Mouse (Mus musculus) embryonic facial prominence, embryonic 13.5 days (tissue): ENCODE measurements around the gene Hoxb13. TPM values are rescaled to one million over a fixed set of nuclear protein-coding genes. Genes with fewer than 3 reads are reported as not detected.

Source experiments
- ATAC-seq: fragments of 200-750 bp; cut with Nextera tagmentation; 2 replicates; pipeline ENCODE4 v1.8.0; 2017; ENCODE audit warnings: low read depth; ENCODE audit not compliant: insufficient number of reproducible peaks, insufficient read depth, low FRiP score, low TSS enrichment
- H3K27ac ChIP-seq: fragments of 300-500 bp; sonication (generic); 2 replicates; pipeline ENCODE4 v1.5.1; 2015; ENCODE audit warnings: moderate library complexity, mild to moderate bottlenecking, inconsistent platforms
- H3K27me3 ChIP-seq: fragments of 300-500 bp; sonication (generic); 2 replicates; pipeline ENCODE4 v1.6.1; 2015; ENCODE audit warnings: mild to moderate bottlenecking, inconsistent platforms
- H3K36me3 ChIP-seq: fragments of 300-500 bp; sonication (generic); 2 replicates; pipeline ENCODE4 v1.6.1; 2015; ENCODE audit warnings: mild to moderate bottlenecking, inconsistent platforms
- H3K4me1 ChIP-seq: fragments of 300-500 bp; sonication (generic); 2 replicates; pipeline ENCODE4 v1.6.1; 2015; ENCODE audit warnings: inconsistent platforms
- H3K4me2 ChIP-seq: fragments of 300-500 bp; sonication (generic); 2 replicates; pipeline ENCODE4 v1.6.1; 2015; ENCODE audit warnings: moderate library complexity, mild to moderate bottlenecking, inconsistent platforms
- H3K4me3 ChIP-seq: fragments of 300-500 bp; sonication (generic); 2 replicates; pipeline ENCODE4 v1.5.1; 2015; ENCODE audit warnings: mild to moderate bottlenecking, inconsistent platforms
- H3K9ac ChIP-seq: fragments of 300-500 bp; sonication (generic); 2 replicates; pipeline ENCODE4 v1.6.1; 2015; ENCODE audit warnings: mild to moderate bottlenecking, inconsistent platforms
- H3K9me3 ChIP-seq: fragments of 300-500 bp; sonication (generic); 2 replicates; pipeline ENCODE4 v1.6.1; 2016; ENCODE audit warnings: inconsistent platforms
- WGBS: fragments of 180-500 bp; shearing (Covaris S2); methylation state at CpG from one replicate; pipeline ENCODE4 v1.1.7; 2015; ENCODE audit warnings: mixed read lengths; 5-methylcytosine and 5-hydroxymethylcytosine counted together
- polyA plus RNA-seq: library from polyadenylated mRNA; unstranded; fragments of >200 nt; fragmentation: Nextera tagmentation; extraction: Ambion mirVana; gene quantifications from 2 replicates; pipeline ENCODE4 v1.2.1, GENCODE M21; 2015

The Hoxb13 gene
- polyA plus RNA-seq, 1 experiment from 2014 or later: not detected

- Histone ChIP-seq H3K9ac (no peak overlapping the region), H3K27me3 (peaks cover 100% of the 10 kb centered on the region), H3K36me3 (no peaks in the 10 kb centered on the region), H3K4me1 (peaks cover 4% of the 10 kb centered on the region; the same call in 1 of the 2 replicates), H3K9me3 (no peaks in the 10 kb centered on the region), H3K27ac (no peak overlapping the region), H3K4me3 (no peak overlapping the region), H3K4me2 (no peak overlapping the region)
- WGBS: 1% methylated on average over 5 of the region's 5 CpGs
- ATAC-seq: no peak
These were observed 3.0 kb upstream of the Hoxb13 start for GRCm38 (mm10) chr11:96191132-96191531.

GRCm38 (mm10) chr11:96194401-96194710 lies 240 bp downstream of the Hoxb13 start:
- 1% methylated on average over 10 of the region's 10 CpGs for WGBS
- Histone ChIP-seq H3K27ac (no peak overlapping the region), H3K9me3 (no peaks in the 10 kb centered on the region), H3K9ac (no peak overlapping the region), H3K4me1 (peaks cover 4% of the 10 kb centered on the region; the same call in 1 of the 2 replicates), H3K36me3 (no peaks in the 10 kb centered on the region), H3K4me3 (peak overlapping the region; percentile 24), H3K27me3 (peaks cover 100% of the 10 kb centered on the region), H3K4me2 (peak overlapping the region; percentile 42)
- ATAC-seq: no peak

GRCm38 (mm10) chr11:96194961-96195640 lies 985 bp downstream of the Hoxb13 start:
- Histone ChIP-seq H3K4me2 (no peak overlapping the region), H3K4me3 (no peak overlapping the region), H3K27ac (no peak overlapping the region), H3K9me3 (no peaks in the 10 kb centered on the region), H3K4me1 (peaks cover 4% of the 10 kb centered on the region; the same call in 1 of the 2 replicates), H3K36me3 (no peaks in the 10 kb centered on the region), H3K9ac (no peak overlapping the region), H3K27me3 (peaks cover 100% of the 10 kb centered on the region)
- no peak for ATAC-seq
- 7% methylated on average over 11 of the region's 11 CpGs for WGBS

- ATAC-seq: 0 out of 2 replicates have a peak, but pooled peaks have one; percentile 10
- H3K9me3 ChIP-seq: no peaks in the 10 kb centered on the region
These were observed 1.7 kb downstream of the Hoxb13 start for GRCm38 (mm10) chr11:96195769-96196280.

GRCm38 (mm10) chr11:96198642-96199041 lies 4.5 kb downstream of the Hoxb13 start:
- Histone ChIP-seq H3K4me3 (no peak overlapping the region), H3K27ac (no peak overlapping the region), H3K9ac (no peak overlapping the region), H3K4me2 (no peak overlapping the region), H3K9me3 (no peaks in the 10 kb centered on the region), H3K27me3 (peaks cover 100% of the 10 kb centered on the region), H3K36me3 (no peaks in the 10 kb centered on the region), H3K4me1 (peaks cover 2% of the 10 kb centered on the region; the same call in 1 of the 2 replicates)
- no peak for ATAC-seq
- WGBS: 1% methylated on average over 12 of the region's 12 CpGs

More at GRCm38 (mm10) chr11:96195769-96196280, 1.7 kb downstream of the Hoxb13 start:
- Histone ChIP-seq H3K27ac (no peak overlapping the region), H3K4me1 (peaks cover 4% of the 10 kb centered on the region; the same call in 1 of the 2 replicates), H3K4me2 (no peak overlapping the region), H3K36me3 (no peaks in the 10 kb centered on the region), H3K4me3 (no peak overlapping the region), H3K9ac (no peak overlapping the region), H3K27me3 (peaks cover 100% of the 10 kb centered on the region)
- 0% methylated on average over 20 of the region's 20 CpGs for WGBS

- H3K4me1 ChIP-seq: no peaks in the 10 kb centered on the region
- H3K27ac ChIP-seq: no peak overlapping the region
- WGBS: 1% methylated on average over 22 of the region's 22 CpGs
- H3K9me3 ChIP-seq: no peaks in the 10 kb centered on the region
- no peak overlapping the region for H3K4me3 ChIP-seq
- no peak overlapping the region for H3K4me2 ChIP-seq
- ATAC-seq: no peak
- H3K27me3 ChIP-seq: peaks cover 100% of the 10 kb centered on the region
- no peak overlapping the region for H3K9ac ChIP-seq
- no peaks in the 10 kb centered on the region for H3K36me3 ChIP-seq
These were observed 5.3 kb downstream of the Hoxb13 start for GRCm38 (mm10) chr11:96199181-96200086.

GRCm38 (mm10) chr11:96200183-96200655 lies 6.1 kb downstream of the Hoxb13 start:
- H3K9me3 ChIP-seq: no peaks in the 10 kb centered on the region
- H3K4me3 ChIP-seq: no peak overlapping the region
- no peak for ATAC-seq
- no peak overlapping the region for H3K4me2 ChIP-seq
- peaks cover 100% of the 10 kb centered on the region for H3K27me3 ChIP-seq
- 1% methylated on average over 14 of the region's 14 CpGs for WGBS
- H3K27ac ChIP-seq: no peak overlapping the region
- no peak overlapping the region for H3K9ac ChIP-seq
- no peaks in the 10 kb centered on the region for H3K4me1 ChIP-seq
- no peaks in the 10 kb centered on the region for H3K36me3 ChIP-seq

- H3K9ac ChIP-seq: no peak overlapping the region
- no peak overlapping the region for H3K27ac ChIP-seq
- H3K4me1 ChIP-seq: no peaks in the 10 kb centered on the region
- no peak overlapping the region for H3K4me3 ChIP-seq
- no peak overlapping the region for H3K4me2 ChIP-seq
- no peaks in the 10 kb centered on the region for H3K9me3 ChIP-seq
- H3K27me3 ChIP-seq: peaks cover 100% of the 10 kb centered on the region
- ATAC-seq: no peak
- H3K36me3 ChIP-seq: no peaks in the 10 kb centered on the region
These were observed 7.6 kb downstream of the Hoxb13 start for GRCm38 (mm10) chr11:96201741-96202140.

- WGBS: 3% methylated on average over 14 of the region's 14 CpGs
- no peak overlapping the region for H3K9ac ChIP-seq
- no peaks in the 10 kb centered on the region for H3K36me3 ChIP-seq
- no peak overlapping the region for H3K4me3 ChIP-seq
- no peaks in the 10 kb centered on the region for H3K4me1 ChIP-seq
- H3K27me3 ChIP-seq: peaks cover 100% of the 10 kb centered on the region
- H3K9me3 ChIP-seq: no peaks in the 10 kb centered on the region
- H3K4me2 ChIP-seq: no peak overlapping the region
- H3K27ac ChIP-seq: no peak overlapping the region
- no peak for ATAC-seq
These were observed 8.4 kb downstream of the Hoxb13 start for GRCm38 (mm10) chr11:96202401-96203081.

- H3K4me3 ChIP-seq: no peak overlapping the region
- no peak overlapping the region for H3K27ac ChIP-seq
- no peaks in the 10 kb centered on the region for H3K4me1 ChIP-seq
- H3K27me3 ChIP-seq: peaks cover 100% of the 10 kb centered on the region
- H3K4me2 ChIP-seq: no peak overlapping the region
- WGBS: under 1% methylated on average over 37 of the region's 37 CpGs
- ATAC-seq: no peak
- H3K9ac ChIP-seq: no peak overlapping the region
- H3K9me3 ChIP-seq: no peaks in the 10 kb centered on the region
- H3K36me3 ChIP-seq: no peaks in the 10 kb centered on the region
These were observed 9.2 kb downstream of the Hoxb13 start for GRCm38 (mm10) chr11:96203182-96203788.

- no peaks in the 10 kb centered on the region for H3K4me1 ChIP-seq
- no peak overlapping the region for H3K4me2 ChIP-seq
- WGBS: 1% methylated on average over 16 of the region's 16 CpGs
- no peak overlapping the region for H3K4me3 ChIP-seq
- H3K9ac ChIP-seq: no peak overlapping the region
- no peaks in the 10 kb centered on the region for H3K9me3 ChIP-seq
- no peak overlapping the region for H3K27ac ChIP-seq
- H3K36me3 ChIP-seq: no peaks in the 10 kb centered on the region
- ATAC-seq: no peak
- peaks cover 100% of the 10 kb centered on the region for H3K27me3 ChIP-seq
These were observed 9.7 kb downstream of the Hoxb13 start for GRCm38 (mm10) chr11:96203789-96204186.
